ENCODE assay signal across 8 mouse cellular contexts in the genomic region with DNA sequence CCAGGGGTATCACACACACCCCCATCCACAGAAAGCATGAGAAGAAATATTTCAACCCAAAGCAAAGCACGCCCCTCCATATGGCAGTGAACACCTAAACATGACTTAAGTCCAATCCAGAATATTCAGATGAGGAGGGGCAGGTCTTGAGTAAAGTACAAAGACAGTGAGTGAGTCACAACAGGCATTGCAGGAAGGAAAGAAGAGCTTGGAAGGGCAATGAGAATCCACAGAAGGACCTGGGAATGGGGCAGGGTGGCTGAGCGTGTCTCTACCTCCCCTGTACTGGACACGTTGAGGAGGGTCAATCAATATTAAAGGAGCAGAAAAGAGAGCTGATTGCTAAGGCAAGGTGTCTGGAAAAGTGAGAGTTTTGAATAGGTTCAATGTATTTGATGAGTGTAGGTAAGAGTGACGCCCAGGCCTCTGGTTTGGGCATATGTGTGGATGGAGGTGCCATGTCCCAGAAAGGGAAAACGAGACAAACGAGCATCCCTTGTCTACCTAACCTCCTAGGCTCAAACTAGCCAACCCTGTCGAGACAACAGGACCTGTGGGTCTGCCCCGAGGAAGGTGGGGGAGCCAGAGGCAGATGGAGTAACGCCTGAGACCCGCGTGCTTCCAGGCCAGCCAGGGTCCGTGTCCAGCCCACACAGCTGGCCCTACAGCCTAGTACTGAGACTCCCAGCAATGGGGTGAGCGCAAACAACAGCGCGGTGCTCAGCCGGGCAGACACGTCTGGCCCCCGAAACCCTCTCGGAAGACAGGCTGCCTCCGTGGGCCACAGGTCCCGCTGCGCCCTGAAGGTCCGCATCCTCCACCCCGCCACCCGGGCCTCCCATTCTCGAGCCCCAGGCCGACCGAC. TPM values are rescaled to one million over a fixed set of nuclear protein-coding genes. Genes with fewer than 3 reads are reported as not detected.
DNase-seq lines count a peak whose midpoint lies in the region; ATAC-seq and TF ChIP-seq lines count a peak whose summit lies in the region.

No protein-coding gene starts in this region.

- peak; percentile 52 for ATAC-seq in heart, postnatal 0 days (ENCODE audit: insufficient read depth, low read depth)
- ATAC-seq in megakaryocyte-erythroid progenitor cell, adult 5-6 weeks (replicated peaks; ENCODE audit: low FRiP score, low TSS enrichment, poor library complexity, severe bottlenecking) = peak; percentile 21

- H3K4me3 ChIP-seq in bone marrow macrophage, adult 2 months (ENCODE audit: insufficient read depth, low read length) = peak overlapping the region; percentile 74
- peak overlapping the region; percentile 86 for H3K4me3 ChIP-seq in heart, postnatal 0 days (ENCODE audit: low read depth, low read length)

- H3K27ac ChIP-seq in bone marrow macrophage, adult 2 months (ENCODE audit: insufficient read depth, low read depth, low read length) = peak overlapping the region; percentile 6
- peak overlapping the region; percentile 66 for H3K27ac ChIP-seq in heart, postnatal 0 days (ENCODE audit: low read depth)

- H3K9ac ChIP-seq in heart, postnatal 0 days (replicated peaks; ENCODE audit: low read depth, low read length) = peak overlapping the region; percentile 80

- peaks cover 6% of the 10 kb centered on the region for H3K9me3 ChIP-seq in heart, postnatal 0 days (replicated peaks; ENCODE audit: control insufficient read depth, low read length)

- H3K27me3 ChIP-seq in heart, postnatal 0 days (ENCODE audit: control insufficient read depth, insufficient read depth, low read length) = no peaks in the 10 kb centered on the region

- peaks cover 15% of the 10 kb centered on the region; the same call in 1 of the 2 replicates for H3K36me3 ChIP-seq in heart, postnatal 0 days (replicated peaks; ENCODE audit: control insufficient read depth, insufficient read depth, low read length)

- H3K4me2 ChIP-seq in heart, postnatal 0 days (ENCODE audit: low read depth, low read length) = peak overlapping the region; percentile 73

- TF ChIP-seq POLR2A in bone marrow macrophage, adult 2 months (IDR thresholded peaks at IDR 0.05; ENCODE audit: borderline replicate concordance, low read depth, low read length) = no peak

- H3K4me1 ChIP-seq in bone marrow macrophage, adult 2 months (ENCODE audit: control insufficient read depth, insufficient read depth, low read length) = peaks cover 28% of the 10 kb centered on the region
- H3K4me1 ChIP-seq in heart, postnatal 0 days (ENCODE audit: control insufficient read depth, insufficient read depth) = peaks cover 12% of the 10 kb centered on the region

- 6% methylated on average over 26 of the region's 28 CpGs for WGBS in heart, postnatal 0 days

- no peak for TF ChIP-seq CTCF in bone marrow macrophage, adult 2 months (IDR thresholded peaks at IDR 0.05; ENCODE audit: low read depth, low read length)
- TF ChIP-seq CTCF in heart, postnatal 0 days (IDR thresholded peaks at IDR 0.05; ENCODE audit: low read depth) = no peak

- no peak for TF ChIP-seq EP300 in heart, postnatal 0 days (IDR thresholded peaks at IDR 0.05; ENCODE audit: low read depth)

- peak; percentile 10 to 21 for DNase-seq in left cerebral cortex, adult 18-20 months (ENCODE audit: low spot score in 2 of 2)
- DNase-seq in left cerebral cortex, adult 9 months (ENCODE audit: low spot score in 2 of 2) = no peak
- DNase-seq in heart, postnatal 0 days (ENCODE audit: low spot score) = no peak
- no peak for DNase-seq in cerebellum, postnatal 36 days
- no peak for DNase-seq in right cerebral cortex, adult 2 months (ENCODE audit: low spot score in 2 of 2)
- no peak for DNase-seq in gastrocnemius, postnatal 10 days

RNA-seq across cellular contexts. Expression of a gene that starts 0.6 kb away (rescaled TPM):
- 10 to 100 TPM; 67.2 to 72.0 TPM for total RNA-seq in left cerebral cortex, adult 18-20 months (2021)
- polyA plus RNA-seq in bone marrow macrophage, adult 2 months (2012; ENCODE audit: insufficient read depth, insufficient read length, missing spikeins) = 74.4 and 84.8 TPM in 2 replicates
- 71.0 and 78.3 TPM in 2 replicates for total RNA-seq in heart, postnatal 0 days (2014; rRNA removed; ENCODE audit: low replicate concordance)
- polyA plus RNA-seq in heart, postnatal 0 days (2015; fragmentation: Nextera tagmentation; extraction: Ambion mirVana) = 75.1 and 77.2 TPM in 2 replicates
- total RNA-seq in megakaryocyte-erythroid progenitor cell, adult 5-6 weeks (2014; fragmentation: Nextera tagmentation) = 17.7 and 24.5 TPM in 2 replicates
- 39.8 and 44.6 TPM in 2 replicates for total RNA-seq in megakaryocyte-erythroid progenitor cell, adult 5-6 weeks (2017)
- 10 to 100 TPM; 22.9 to 26.3 TPM for total RNA-seq in gastrocnemius, postnatal 10 days (2021)

RNA-seq across cellular contexts. Expression of a gene that starts 17.5 kb away (rescaled TPM):
- 10 to 100 TPM; 10.0 to 11.9 TPM for total RNA-seq in left cerebral cortex, adult 18-20 months (2021)
- polyA plus RNA-seq in bone marrow macrophage, adult 2 months (2012; ENCODE audit: insufficient read depth, insufficient read length, missing spikeins) = 93.3 and 100 TPM in 2 replicates
- 3.5 and 6.7 TPM in 2 replicates for total RNA-seq in heart, postnatal 0 days (2014; rRNA removed; ENCODE audit: low replicate concordance)
- 2.5 and 2.7 TPM in 2 replicates for polyA plus RNA-seq in heart, postnatal 0 days (2015; fragmentation: Nextera tagmentation; extraction: Ambion mirVana)
- total RNA-seq in megakaryocyte-erythroid progenitor cell, adult 5-6 weeks (2014; fragmentation: Nextera tagmentation) = 56.9 and 94.9 TPM in 2 replicates
- total RNA-seq in megakaryocyte-erythroid progenitor cell, adult 5-6 weeks (2017) = 34.2 and 49.5 TPM in 2 replicates
- 10 to 100 TPM; 16.6 to 17.7 TPM for total RNA-seq in gastrocnemius, postnatal 10 days (2021)

Comparison
In these comparisons a context has a peak if more than half of its experiments do, and no peak if none do; other contexts are left out.
1. DNase-seq: peak in left cerebral cortex, adult 18-20 months (2 of 2); none in left cerebral cortex, adult 9 months (0 of 2), heart, postnatal 0 days (single experiment), cerebellum, postnatal 36 days (0 of 2), right cerebral cortex, adult 2 months (0 of 2) and gastrocnemius, postnatal 10 days (single experiment).